Mouse (Mus musculus) lung, postnatal 10 days (tissue): ENCODE measurements around the gene Alg9.

Source experiments
- DNase-seq: peaks from one replicate; pipeline ENCODE4 v3.0.0; 2021

The Alg9 gene

DNA sequence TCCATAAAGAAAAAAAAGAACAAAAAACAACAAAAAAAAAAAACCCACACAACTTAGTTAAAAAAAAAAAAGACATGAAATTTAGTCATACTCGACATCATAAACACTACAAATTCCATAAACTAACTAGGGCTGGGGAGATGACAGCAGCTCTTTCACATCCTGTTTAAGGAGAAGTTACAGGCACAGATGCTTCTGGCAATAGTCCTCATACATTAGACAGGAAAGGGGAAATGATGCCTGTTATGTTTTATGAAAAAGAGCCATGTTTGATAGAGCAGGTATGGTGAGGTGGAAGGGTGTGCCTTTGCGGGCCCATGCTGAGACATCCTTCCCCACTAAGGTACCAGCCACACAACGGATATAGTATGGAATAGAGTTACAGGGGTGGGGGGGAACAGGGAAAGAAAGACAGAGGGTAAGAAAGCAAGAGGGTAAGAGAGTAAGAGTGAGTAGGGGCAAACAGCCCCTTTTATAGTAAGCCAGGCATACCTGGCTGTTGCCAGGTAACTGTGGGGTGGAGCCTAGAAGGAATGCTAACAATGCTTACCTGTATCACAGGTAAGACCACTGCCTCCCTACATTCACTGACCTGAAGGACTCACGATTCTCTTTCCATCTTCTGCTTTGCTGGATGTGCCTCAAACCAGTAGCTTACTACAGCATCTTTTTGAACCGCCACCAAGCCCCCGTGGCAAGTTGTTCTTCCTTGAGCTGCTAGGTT, 13.1 kb upstream of the Alg9 start:
- no peak for DNase-seq

DNA sequence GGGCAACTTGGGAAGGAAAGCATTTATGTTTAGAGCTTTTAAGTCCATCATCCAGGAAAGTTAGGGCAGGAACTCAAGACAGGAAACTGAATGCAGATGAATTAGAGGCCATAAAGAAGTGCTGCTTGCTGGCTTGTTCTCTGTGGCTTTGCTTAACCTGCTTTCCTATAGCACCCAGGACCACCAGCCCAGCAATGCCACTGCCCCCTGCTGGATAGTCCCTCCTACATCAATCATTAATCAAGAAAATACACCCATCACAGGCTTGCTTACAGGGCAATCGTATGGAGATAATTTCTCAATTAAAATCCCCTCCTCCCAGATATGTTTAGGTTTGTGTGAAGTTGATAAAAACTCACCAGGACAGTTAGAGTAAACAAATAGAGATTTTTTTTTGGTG, 11.5 kb upstream of the Alg9 start:
- DNase-seq = peak; percentile 54

DNA sequence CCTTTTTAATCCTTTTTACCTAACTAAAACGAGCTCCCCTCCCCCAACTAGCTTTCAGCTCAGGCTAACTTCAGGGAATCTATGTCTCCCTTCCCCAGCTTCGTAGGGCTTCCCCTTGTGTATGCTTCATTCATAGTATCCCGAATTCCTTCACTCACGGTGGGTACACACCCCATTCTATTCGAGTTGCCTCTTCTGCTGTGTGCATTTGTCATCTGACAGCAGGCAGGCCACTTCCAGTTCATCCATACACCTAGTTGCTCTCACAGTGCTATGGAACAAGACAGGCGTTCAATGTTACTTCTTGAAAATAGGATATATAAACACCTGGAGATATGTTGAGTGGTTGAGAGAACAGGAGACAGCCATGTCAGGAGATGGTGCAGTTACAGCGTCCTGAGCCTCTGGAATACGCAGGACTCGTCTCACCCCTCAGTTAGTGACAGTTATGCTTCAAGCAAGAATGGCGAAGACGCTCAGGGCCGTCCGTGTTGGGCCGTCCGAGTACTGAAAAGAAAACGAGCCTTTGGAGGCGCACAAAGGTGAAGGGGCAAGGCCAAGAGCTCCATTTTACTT, 7.2 kb upstream of the Alg9 start:
- no peak for DNase-seq

DNA sequence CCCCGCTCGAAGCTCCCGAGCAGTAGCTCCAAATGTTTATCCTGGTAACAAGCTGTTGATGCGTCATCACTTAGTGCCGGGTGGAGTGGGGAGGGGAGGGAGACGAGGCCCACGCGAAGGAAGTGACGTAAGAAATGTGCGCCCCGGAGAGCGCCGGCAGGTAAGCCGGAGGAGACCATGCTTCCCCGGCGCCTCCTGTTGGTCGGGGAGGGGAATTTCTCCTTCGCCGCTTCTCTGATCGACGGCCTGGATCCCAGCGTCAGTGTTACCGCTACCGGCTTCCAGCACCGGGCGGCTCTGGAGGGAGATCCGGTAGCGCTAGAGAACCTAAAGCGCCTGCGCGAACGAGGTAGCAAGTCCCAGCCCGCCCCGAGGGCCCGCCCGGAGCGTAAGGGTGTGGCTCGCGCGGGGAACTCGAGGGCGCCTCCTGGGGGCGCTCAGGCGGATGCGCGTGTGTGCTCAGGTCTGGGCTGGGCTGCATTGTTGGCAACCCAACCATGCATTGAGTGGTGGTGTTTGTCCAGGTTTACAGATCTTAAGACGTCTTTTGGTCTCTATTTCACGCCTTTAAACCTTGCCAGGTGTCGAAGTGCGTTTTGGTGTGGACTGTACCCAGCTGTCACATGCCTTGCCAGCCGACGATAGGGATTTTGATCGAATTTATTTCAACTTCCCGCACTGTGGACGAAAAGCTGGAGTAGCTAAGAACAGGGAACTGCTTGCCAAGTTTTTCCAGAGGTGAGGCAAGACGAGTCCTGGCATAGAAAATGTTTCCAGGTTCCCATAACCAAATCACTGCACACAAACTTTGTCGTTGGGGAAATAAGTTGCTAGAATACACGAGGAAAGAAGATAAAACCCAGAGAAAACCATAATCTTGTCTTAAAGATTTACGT, 6.5 kb upstream of the Alg9 start, which contains the start of gene Fdxacb1:
TSS of gene Fdxacb1 (plus strand) at position 130 of the 896 bp plus-strand sequence.
- DNase-seq = peak; percentile 99

DNA sequence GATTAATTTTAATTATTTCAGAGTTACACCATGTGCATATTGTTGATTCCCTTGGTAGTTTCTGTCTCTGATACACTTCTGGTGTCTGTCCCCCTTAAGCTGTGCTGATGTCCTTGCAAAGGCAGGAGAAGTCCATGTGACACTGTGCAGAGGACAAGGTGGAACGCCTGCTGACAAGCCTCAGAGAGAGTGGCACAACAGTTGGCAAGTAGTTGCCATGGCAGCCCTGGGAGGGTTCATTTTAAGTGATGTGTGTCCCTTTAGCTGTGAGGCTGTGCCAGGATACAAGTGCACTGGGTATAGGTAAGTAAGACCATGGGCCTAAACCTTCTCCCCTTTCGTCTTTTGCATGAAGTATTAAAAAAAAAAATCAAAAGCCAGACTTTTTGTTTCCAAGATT, 4.8 kb upstream of the Alg9 start:
- no peak for DNase-seq

DNA sequence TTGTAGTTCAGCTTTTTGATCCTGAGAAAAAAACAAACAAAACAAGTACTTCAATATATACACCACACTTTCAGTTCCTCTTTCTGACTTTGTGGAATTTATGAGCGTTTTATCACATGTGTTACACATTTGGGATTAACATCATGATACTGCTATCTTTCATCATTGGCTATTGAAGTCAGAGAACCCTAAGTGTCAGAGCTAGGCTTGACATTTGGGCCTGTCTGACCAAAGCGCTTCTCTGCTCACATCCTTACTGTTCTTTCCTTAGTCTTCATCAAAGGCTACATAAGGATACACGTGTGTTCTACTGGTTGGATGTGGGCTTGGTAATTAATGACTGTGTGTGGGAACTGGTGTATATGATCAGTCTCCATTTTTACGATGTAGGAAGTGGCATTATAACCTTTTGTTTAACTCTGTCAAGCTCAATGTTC, 775 bp upstream of the Alg9 start:
- DNase-seq = no peak

DNA sequence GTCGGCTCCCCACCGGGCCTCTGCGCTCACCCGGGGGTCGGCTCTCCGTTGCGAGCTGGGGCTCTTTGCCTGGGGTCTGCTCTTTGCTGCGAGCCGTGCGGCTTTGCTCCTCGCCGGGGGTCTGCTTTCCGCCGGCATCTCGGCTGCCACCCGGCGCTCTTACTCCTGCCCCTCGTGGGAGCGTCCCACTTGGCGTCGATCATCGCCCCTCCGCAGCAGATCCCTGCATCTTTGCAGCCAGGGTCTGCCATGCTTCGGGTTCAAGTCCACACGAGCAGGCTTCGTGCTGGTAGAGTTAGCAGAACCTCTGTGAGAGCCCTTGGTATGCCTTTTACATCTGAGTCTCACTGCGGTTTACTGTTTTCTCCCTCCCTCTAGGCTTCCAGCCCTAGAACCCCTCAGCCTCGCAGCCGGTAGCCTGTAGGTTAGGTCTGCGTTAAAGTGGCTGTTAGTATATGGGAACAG, 875 bp downstream of the Alg9 start:
- DNase-seq = peak; percentile 14

DNA sequence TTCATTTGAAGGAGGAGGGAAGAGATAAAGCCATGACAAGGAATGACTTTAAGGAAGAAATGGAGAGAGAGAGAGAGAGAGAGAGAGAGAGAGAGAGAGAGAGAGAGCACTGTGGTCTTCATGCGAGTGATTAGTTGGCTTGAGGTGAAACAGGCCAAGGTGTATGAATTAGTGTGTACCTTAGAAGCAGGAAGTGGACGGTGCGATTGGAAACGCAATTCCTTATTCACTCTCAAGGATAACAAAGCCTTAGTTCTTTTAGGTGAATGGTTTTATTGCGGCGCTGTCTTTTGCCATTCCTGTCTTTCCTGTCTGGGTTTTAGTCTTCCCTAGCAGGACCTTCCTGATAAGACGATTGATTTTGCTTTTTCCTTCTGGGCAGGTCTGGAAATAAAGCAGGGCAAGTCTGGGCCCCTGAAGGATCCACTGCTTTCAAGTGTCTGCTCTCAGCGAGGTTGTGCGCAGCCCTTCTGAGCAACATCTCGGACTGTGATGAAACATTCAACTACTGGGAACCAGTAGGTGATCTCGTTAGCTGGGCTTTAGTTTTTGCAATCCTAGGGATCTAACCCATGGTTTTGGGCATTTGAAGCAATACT, 1.4 kb downstream of the Alg9 start:
- no peak for DNase-seq

DNA sequence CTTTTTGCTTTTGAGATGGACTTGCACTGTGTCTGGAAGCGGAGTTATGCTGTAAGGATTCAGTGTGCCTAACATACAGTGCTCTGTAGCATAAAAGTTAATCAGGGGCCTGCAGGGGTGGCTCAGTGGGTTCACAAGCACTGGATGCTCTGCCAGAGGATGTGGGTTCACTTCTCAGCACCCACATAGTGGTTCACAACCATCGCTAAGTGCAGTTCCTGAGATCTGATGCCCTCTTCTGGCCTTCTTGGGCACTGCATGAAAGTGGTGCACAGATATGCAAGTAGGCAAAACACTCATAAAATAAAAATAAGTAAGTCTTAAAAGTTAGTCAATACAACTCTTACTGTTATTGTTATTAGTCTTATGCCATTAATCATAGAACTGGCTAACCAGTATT, 7.3 kb downstream of the Alg9 start:
- peak; percentile 43 for DNase-seq

DNA sequence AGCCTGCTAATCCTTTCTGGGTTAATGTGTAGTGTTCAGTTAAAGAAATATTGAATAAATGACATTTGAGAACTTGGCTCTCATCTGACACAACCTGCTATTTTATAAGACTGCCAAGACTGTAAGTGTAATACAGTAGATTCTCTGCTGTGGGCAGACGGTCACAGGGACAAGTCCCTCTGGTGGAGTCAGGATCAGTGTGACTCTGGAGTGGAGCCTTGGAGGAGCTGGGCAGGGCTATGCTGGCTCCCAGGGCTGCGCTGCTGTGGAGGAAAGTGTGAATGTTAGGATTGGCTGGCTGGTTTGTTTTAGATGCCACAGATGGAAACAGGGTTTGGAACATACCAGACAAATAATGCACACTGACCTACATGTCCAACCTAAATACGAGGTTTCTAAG, 20.4 kb downstream of the Alg9 start:
- no peak for DNase-seq

DNA sequence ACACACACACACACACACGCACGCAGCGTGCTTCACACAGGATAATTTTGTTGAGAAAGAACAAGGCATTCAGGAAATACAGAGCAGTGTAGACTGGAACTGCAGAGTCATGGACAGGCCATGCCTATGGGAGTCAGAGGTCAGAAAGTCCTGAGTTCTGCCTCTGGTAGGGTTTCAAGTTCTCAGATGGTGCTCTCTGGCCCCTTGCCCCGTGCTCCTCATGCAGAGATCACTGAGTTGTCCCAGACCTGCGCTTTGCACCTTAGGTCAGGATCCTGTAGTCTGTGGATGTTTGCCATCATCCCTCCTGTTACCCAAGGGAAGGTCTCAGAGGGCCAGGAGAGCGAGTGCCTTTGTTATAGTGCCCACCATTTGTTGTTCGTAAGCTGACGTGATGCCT, 22.0 kb downstream of the Alg9 start:
- no peak for DNase-seq

DNA sequence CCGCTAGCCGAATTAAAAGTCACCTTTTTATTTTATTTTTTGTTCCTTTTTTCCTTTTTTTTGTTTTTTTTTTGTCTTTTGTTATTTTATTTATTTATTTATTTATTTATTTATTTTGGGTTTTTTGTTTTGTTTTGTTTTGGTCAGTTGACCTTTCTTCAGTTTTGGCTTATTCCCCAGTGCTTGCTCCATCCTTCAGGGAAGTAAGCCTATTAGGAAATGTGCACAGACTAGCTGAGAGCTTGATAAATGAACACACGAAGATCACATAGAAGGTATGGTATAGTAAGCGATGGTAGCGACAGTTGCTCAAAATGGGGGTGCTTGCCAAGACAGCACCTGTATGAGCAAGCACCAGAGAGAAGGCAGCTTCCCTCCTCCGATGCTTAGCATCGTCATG, 22.8 kb downstream of the Alg9 start:
- no peak for DNase-seq

DNA sequence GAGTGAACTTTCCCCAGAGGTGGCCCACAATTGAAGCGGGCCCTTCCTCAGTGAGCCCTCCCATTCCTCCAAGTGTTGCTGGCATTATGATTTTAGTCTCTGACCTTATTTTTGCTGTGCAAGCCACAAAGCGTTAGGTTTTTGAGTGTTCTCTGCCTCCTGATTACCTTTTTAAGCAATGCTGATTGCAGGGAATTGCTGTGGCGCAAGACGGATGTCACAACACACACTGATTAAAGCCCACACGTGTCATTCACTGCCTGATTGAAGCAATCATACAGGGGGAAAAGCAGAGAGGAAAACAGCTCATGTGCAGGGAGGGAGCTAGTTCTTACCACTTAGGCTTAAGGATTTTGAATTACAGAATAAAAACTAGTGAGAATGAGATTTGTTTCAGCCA, 23.5 kb downstream of the Alg9 start:
- peak; percentile 56 for DNase-seq

DNA sequence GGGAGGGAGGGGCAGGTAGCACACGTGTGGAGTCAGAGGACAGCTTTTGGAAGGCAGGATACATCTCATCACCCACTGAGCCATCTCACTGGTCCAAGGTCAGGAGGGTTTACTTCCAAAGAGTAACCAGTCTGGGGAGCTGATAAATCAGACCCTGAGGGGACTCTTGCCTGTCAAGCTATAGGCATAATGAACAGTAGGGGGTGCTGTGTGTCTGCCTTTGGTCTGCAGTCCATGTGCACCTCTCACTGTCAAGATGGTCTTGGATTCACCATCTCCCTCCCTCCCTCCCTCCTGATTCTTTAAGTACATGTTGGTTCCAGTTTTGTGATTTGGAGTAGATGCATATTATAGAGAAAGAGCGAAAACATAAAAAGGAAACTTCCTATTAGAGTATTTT, 26.2 kb downstream of the Alg9 start:
- peak; percentile 79 for DNase-seq

DNA sequence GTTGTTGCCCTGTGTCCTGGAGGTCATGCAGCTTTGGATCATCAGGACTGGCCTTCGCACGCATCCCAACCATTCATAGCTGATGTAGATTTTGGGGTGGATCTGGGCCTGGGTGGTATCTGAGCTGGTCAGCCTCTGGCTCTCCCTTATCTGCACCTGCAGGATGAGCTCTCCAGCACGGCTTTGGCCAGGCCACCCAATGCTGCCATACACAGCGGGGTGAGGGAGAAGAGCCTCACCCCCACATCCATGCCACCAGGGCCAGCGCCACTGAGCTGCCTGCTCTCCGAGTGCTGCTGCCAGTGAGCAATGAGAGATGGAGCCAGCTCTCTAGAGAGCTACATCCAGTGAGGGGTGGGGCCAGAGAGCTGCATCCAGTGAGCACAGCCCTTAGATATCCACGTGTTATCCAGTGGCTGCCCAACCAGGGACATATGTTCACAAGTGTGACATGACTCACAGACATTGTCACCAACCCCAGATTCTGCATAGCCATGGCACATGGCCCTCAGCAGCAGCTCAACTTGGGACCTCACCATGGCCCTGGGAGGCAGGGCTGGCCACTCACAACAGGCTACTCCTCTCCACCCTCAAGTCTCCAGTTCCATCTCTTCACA, 28.3 kb downstream of the Alg9 start:
- DNase-seq = no peak

DNA sequence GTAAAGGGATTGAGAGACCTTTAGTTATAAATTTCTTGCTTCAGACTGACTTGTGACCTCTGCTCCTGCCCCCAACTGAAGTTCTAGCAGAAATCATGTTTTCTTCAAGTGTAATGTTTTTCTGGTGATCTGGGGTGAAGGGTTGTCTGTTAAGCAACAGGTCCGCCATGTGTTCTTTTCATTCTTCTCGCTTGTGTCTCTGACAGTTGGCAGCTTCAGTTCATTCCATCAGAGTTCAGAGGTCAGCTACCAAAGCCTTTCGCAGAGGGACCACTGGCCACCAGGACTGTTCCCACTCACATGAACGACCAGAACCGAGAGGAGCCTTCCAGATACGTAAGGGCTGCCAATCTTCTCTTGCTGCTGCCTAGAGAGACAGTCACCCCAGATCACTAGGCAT, 33.7 kb downstream of the Alg9 start:
- peak; percentile 60 for DNase-seq

DNA sequence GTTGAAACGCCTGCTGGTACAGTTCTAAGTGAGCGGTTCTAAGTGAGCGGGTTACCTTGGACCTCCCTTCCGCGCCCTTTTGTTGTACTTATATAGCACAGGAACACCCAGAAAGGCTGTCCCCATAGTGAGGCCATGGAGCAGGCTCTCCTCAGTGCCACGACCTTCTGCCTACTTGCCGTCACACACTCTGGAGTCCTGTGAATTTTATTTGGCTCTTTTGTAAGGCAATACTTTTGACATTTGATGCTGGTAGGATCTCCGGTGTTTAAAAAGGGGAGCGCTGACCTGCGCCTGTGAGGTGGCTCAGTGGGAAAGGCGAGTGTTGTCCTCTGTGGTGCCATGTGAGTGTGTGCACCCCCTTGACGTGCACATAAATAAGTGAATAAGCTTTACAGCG, 34.3 kb downstream of the Alg9 start:
- DNase-seq = no peak

DNA sequence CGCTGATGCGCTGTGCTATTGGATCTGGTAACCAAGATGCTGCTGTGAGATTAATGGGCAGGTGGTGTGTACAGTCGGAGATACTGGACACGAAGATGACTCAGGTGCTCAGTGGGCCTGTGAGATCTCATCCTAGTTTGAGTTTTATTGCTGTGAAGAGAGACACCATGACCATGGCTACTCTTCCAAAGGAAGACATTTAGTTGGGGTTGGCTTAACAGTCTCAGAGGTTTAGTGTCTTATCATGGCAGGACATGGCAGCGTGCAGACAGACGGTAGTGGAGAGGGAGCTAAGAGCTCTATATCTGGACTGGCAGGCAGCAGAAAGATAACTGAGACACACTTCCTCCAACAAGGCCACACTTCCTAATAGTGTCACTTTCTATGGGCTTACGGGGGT, 36.4 kb downstream of the Alg9 start:
- DNase-seq = no peak

DNA sequence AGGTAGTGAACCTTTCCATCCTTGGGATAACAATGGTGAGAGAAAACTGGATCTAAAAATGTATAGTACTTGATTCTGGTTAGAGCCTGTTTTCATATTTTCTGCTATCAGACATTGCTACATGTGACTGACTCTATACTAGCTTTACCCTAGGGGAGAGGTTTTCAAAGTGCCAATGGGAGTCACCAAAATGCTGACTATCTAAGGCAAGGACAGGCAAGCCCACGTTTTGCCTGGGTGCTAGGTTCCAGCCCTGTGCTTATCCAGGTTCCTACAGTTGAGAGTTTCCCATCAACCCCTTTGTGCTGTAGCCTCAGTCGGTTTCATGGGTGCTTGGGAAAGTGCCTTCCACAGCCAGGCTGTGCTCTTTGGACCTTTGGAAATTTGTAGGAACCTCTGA, 36.9 kb downstream of the Alg9 start:
- DNase-seq = no peak

DNA sequence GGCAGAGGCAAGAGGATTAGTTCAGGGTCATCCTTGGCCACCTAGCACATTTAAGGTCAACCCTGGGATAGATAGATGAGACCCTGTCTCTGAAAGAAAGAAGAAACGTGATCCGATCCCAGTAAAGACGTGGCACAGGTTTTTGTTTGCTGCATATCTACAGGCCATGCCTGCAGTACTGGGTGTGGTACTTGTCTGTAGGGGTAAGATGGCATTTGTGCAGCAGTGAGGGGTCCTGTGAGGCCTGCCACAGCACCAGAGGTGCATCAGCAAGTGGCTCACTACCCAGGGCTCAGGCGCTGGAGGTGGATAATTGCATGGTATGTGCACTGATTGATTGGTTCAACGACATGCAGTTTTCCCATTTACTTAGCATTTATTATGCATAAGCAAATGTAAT, 39.0 kb downstream of the Alg9 start:
- no peak for DNase-seq

DNA sequence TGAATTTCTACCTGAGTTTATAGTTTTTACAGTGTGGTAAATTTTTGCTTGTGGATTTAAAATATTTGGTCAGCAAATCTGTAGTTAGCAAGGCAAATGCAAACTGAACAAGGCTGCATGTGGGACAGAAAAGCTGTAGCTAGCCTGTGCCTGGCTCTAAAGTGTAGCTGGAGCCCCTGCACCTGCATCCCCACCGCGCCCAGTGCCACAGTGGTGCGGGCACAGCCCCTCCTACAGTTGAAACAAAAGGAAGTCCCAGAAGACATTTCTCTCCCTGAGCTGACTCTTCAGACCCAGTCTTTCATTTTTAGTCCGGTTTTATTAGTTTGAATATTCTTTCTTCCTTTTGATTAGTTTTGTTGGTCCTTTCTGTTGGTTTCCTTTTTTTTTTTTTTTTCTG, 40.8 kb downstream of the Alg9 start:
- no peak for DNase-seq

DNA sequence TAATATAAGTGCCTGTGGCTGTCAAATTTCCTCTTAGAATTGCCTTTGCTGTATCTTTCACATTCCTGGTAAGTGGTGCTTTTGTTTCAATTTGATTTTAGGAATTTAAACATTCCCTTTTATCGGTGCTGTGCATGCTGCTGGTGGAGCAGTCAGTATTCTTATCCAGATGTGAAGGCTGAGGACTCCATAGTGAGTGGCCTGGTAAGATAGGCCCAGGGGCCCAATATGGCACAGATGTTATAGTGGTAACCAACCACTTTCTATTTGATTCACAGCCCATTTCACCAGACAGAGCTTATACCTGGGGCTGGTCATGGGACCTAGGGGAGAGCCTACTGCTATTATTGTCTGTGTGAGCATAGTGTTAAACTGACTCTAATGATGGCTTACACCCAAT, 41.7 kb downstream of the Alg9 start:
- no peak for DNase-seq

DNA sequence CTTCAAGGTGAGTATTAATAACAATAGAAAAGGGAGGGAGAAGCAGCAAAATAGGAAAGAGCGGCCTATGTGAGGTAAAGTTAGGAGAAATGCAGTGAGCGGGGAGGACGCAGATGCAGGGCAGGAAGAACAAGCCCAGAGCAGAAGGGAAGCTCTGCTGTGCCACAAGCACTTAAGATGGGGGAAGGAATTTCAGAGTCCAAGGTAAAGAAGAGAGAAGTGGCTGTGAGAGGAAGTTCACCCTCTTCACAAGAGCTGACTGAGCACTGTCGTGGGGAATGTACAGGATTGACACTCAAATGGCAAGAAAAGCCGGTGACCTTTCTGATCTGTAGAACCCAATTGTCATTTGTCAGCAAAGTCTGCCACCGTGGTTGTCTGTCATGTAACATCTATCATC, 43.2 kb downstream of the Alg9 start:
- DNase-seq = no peak
